Mouse (Mus musculus): ENCODE measurements around the gene Olfr588-ps1. TPM values are rescaled to one million over a fixed set of nuclear protein-coding genes. Genes with fewer than 3 reads are reported as not detected.
"Not testable (repeated sequence)": the region's sequence is repeated elsewhere in the genome, so short reads cannot be mapped to it uniquely, and the experiment has no call there.

Gene Olfr588-ps1
- total RNA-seq (2021) = not detected
- long read RNA-seq, experiment 1 = 0 reads
- long read RNA-seq, experiment 2 = 0 reads

DNA sequence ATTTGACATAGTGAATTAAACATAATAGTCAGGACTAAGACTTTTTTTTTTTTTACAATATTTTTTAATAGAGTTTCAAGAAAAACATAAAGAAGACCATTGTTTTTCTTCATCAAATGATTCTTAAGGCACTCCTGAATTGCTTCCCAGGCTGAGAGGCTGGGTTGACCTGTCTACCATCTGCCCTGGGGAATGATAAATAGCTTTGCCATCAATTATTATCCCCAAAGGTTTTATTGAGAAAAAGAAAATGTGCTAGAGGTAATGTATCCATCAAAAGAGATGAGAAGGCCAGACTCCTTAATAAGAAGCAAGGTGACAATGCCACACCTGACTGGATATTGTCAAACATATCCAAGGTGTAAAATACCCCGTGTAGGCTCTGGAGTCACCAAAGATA lies at the start of gene Olfr588-ps1:
TSS of gene Olfr588-ps1 (plus strand) at position 301 of the 400 bp plus-strand sequence.
- DNase-seq = no peak

DNA sequence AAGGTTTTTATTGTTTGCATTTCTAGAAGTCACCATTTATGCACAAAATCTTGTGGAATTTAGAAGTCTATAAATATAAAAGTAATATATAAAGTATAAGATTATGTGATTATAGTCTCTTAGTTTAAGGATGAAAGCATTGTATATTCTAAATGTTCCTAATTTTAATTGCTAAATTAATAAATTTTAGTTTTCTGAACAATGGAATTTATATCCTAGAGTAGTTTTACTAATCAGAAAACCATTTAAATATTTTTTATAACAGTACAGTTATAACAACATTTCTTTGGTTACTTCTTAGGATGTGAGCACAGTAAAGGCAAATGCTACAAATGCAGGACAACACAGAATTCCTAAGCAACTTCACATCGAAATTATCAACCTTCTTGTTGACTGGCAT lies 43.3 kb upstream of the Olfr588-ps1 start, which contains the start of gene Olfr585:
TSS of gene Olfr585 (plus strand) at position 301 of the 400 bp plus-strand sequence.
- DNase-seq = no peak

DNA sequence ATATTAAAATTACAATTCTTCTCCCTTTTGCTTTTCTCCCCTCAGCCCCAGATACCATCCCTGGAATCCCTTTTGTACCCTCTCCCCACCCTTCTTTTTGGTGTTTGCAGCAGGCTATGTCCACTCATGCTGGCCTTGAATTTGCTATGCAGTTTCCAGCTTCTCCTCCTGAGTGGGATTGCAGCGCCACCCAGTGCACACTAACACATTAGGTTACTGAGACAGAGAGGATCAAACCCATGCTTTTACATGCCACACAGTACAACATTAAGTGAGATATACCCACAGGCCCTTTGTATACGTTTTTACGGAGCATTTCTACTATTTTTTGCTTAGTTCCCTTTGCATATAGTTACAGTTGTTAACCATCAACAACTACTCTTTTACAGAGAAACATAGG lies 21.3 kb upstream of the Olfr588-ps1 start:
- no peak for DNase-seq

DNA sequence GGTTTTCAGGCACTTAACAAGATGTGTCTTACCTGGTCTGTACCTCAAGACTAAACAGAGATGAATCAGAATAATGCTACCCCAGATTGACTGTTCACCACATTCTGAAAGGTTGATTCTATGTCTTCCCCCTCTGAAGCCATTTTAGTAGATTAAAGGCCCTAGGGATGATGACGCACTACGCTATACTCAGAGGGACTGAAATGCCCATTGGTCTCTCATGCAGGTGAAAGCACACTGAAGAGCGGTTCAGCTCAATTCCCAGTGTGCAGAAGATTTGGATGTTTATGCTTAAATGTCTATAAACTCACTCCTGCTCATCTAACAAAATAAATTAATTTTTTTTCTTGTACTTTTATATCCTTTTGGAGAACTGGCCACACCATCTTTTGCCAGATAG lies 15.1 kb upstream of the Olfr588-ps1 start, which contains the start of gene Olfr586:
TSS of gene Olfr586 (minus strand) at position 101 of the 400 bp plus-strand sequence.
- DNase-seq = no peak

DNA sequence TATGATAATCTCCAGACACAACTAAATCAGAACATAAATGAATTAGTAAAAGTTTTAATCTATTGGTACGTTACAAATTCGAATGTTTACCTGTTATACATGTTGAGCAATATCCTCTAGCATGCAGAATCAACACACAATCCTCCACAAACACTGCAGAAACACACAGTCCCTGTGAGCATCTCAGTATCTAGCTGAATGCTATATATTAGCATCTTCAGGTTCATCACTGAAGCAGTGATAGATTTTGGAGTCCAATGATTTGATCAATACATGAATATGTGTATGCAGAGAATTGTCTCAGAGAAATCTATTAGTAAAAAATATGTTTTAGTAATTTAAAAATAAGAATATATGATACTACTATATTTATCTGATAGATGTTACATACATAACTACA lies 15.6 kb downstream of the Olfr588-ps1 start, which contains the start of gene Olfr589:
TSS of gene Olfr589 (minus strand) at position 101 of the 400 bp plus-strand sequence.
- DNase-seq = no peak

DNA sequence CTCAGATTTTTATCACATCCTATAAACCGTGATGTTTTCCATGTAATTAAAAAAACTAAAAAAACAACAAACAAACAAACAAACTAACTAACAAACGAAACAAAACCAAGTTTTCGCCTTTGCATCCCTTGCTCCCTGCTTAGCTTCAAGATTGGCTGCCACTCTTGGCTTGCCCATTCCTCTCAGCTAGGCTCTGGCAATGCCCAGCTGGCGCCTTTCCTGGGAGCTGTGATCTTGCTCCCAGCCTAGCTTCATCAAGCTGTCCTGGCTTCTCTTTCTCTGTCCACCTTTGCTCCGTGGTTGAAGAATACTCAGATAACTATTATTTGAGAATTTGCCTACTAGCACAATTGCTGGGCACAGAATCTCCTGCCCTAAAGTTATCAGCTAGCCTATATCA lies 29.0 kb downstream of the Olfr588-ps1 start:
- DNase-seq = no peak

DNA sequence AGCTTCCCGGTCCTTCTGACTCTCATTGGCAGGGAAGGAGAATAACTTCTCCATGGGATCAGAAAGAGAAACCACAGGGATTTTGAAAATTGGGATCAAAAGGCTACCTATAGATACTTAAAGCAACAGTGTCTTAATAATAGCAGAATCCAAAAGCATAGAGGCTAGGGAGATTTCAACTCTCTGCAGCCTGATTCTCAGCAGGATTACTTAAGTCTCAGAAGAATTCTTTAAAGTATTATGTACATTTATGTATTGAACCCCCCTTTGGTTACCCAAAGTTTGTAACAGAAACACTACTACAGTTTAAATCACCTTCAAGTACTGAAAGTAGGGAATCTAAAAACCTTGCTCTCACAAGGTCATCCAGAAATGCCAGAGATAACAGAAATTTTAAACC lies 37.6 kb downstream of the Olfr588-ps1 start, which contains the start of gene Olfr591:
TSS of gene Olfr591 (minus strand) at position 101 of the 400 bp plus-strand sequence.
- DNase-seq = no peak

DNA sequence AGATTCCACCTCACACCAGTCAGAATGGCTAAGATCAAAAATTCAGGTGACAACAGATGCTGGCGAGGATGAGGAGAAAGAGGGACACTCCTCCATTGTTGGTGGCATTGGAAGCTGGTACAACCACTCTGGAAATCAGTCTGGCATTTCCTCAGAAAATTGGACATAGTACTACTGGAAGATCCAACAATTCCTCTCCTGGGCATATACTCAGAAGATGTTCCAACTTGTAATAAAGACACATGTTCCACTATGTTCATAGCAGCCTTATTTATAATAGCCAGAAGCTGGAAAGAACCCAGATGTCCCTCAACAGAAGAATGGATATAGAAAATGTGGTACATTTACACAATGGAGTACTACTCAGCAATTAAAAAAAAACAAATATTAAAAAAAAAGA lies 43.8 kb downstream of the Olfr588-ps1 start, which contains the start of gene Olfr592:
TSS of gene Olfr592 (plus strand) at position 301 of the 400 bp plus-strand sequence.
- not testable (repeated sequence) for DNase-seq

Other genes with a start within 250 kb of the Olfr588-ps1 start
- not detected for gene Olfr569, start 250.0 kb upstream of the Olfr588-ps1 start, total RNA-seq (2021)
- gene Olfr570, start 246.3 kb upstream of the Olfr588-ps1 start, total RNA-seq (2021) = not detected
- not detected for gene Olfr571, start 223.3 kb upstream of the Olfr588-ps1 start, total RNA-seq (2021)
- not detected for gene Olfr572, start 216.5 kb upstream of the Olfr588-ps1 start, total RNA-seq (2021)
- not detected for gene Olfr573-ps1, start 198.3 kb upstream of the Olfr588-ps1 start, total RNA-seq (2021)
- gene Olfr574, start 192.4 kb upstream of the Olfr588-ps1 start, total RNA-seq (2021) = not detected
- gene Olfr575, start 182.1 kb upstream of the Olfr588-ps1 start, total RNA-seq (2021) = not detected
- not detected for gene Olfr576, start 178.2 kb upstream of the Olfr588-ps1 start, total RNA-seq (2021)
- not detected for gene Olfr577, start 164.9 kb upstream of the Olfr588-ps1 start, total RNA-seq (2021)
- not detected for gene Olfr578, start 151.6 kb upstream of the Olfr588-ps1 start, total RNA-seq (2021)
- not detected for gene Olfr582, start 102.9 kb upstream of the Olfr588-ps1 start, total RNA-seq (2021)
- gene Olfr583, start 89.6 kb upstream of the Olfr588-ps1 start, total RNA-seq (2021) = not detected
- gene Olfr584, start 59.0 kb upstream of the Olfr588-ps1 start, total RNA-seq (2021) = not detected
- not detected for gene Olfr585, start 43.2 kb upstream of the Olfr588-ps1 start, total RNA-seq (2021)
- not detected for gene Olfr586, start 15.2 kb upstream of the Olfr588-ps1 start, total RNA-seq (2021)
- not detected for gene Olfr589, start 15.5 kb downstream of the Olfr588-ps1 start, total RNA-seq (2021)
- gene Olfr591, start 37.5 kb downstream of the Olfr588-ps1 start, total RNA-seq (2021) = not detected
- not detected for gene Olfr592, start 43.9 kb downstream of the Olfr588-ps1 start, total RNA-seq (2021)
- not detected for gene Olfr593, start 71.0 kb downstream of the Olfr588-ps1 start, total RNA-seq (2021)
- not detected for gene Olfr594, start 76.1 kb downstream of the Olfr588-ps1 start, total RNA-seq (2021)
- not detected for gene Usp17ld, start 111.6 kb downstream of the Olfr588-ps1 start, total RNA-seq (2021)
- gene Olfr596, start 164.8 kb downstream of the Olfr588-ps1 start, total RNA-seq (2021) = not detected
- not detected for gene Olfr597, start 175.4 kb downstream of the Olfr588-ps1 start, total RNA-seq (2021)
- gene Olfr598, start 182.7 kb downstream of the Olfr588-ps1 start, total RNA-seq (2021) = not detected
- not detected for gene Olfr599, start 195.0 kb downstream of the Olfr588-ps1 start, total RNA-seq (2021)
- gene Olfr600, start 208.8 kb downstream of the Olfr588-ps1 start, total RNA-seq (2021) = not detected
- not detected for gene Olfr601, start 221.8 kb downstream of the Olfr588-ps1 start, total RNA-seq (2021)
- gene Olfr603, start 245.3 kb downstream of the Olfr588-ps1 start, total RNA-seq (2021) = not detected